Mouse (Mus musculus) kidney, embryonic 16.5 days (tissue): ENCODE measurements around the gene Rnf149. TPM values are rescaled to one million over a fixed set of nuclear protein-coding genes. Genes with fewer than 3 reads are reported as not detected.

Experiments used
- ATAC-seq: fragments of 200-750 bp; cut with Nextera tagmentation; 2 replicates; pipeline ENCODE4 v1.8.0; 2017; ENCODE audit warnings: moderate TSS enrichment; ENCODE audit not compliant: low FRiP score, low TSS enrichment
- H3K27ac ChIP-seq: fragments of 300-500 bp; sonication (generic); 2 replicates; pipeline ENCODE4 v1.5.1; 2014; ENCODE audit warnings: low read length
- H3K27me3 ChIP-seq: fragments of 300-500 bp; sonication (generic); 2 replicates; pipeline ENCODE4 v1.6.1; 2014; ENCODE audit warnings: low read length, control low read depth, mixed read lengths; ENCODE audit not compliant: insufficient read depth
- H3K36me3 ChIP-seq: fragments of 300-500 bp; sonication (generic); 2 replicates; pipeline ENCODE4 v1.6.1; 2014; ENCODE audit warnings: low read length, control low read depth, mixed read lengths; ENCODE audit not compliant: insufficient read depth
- H3K4me1 ChIP-seq: fragments of 300-500 bp; sonication (generic); 2 replicates; pipeline ENCODE4 v1.6.1; 2014; ENCODE audit warnings: low read length, control low read depth, mixed read lengths; ENCODE audit not compliant: insufficient read depth
- H3K4me2 ChIP-seq: fragments of 300-500 bp; sonication (generic); replicated peaks from 2 replicates; pipeline ENCODE4 v1.6.1; 2014; ENCODE audit warnings: low read depth, low read length
- H3K4me3 ChIP-seq: fragments of 300-500 bp; sonication (generic); 2 replicates; pipeline ENCODE4 v1.5.1; 2014; ENCODE audit warnings: mild to moderate bottlenecking, low read length
- H3K9ac ChIP-seq: fragments of 300-500 bp; sonication (generic); replicated peaks from 2 replicates; pipeline ENCODE4 v1.6.1; 2014; ENCODE audit warnings: low read length
- H3K9me3 ChIP-seq: fragments of 300-500 bp; sonication (generic); 2 replicates; pipeline ENCODE4 v1.6.1; 2016; ENCODE audit warnings: low read length, control low read depth
- WGBS: fragments of 180-500 bp; shearing (Covaris S2); extraction: QIAGEN DNeasy Blood & Tissue Kit; methylation state at CpG from one replicate; pipeline ENCODE4 v1.1.7; 2014; 5-methylcytosine and 5-hydroxymethylcytosine counted together
- polyA plus RNA-seq: library from polyadenylated mRNA; unstranded; fragments of >200 nt; fragmentation: Nextera tagmentation; extraction: Ambion mirVana; gene quantifications from 2 replicates; pipeline ENCODE4 v1.2.1, GENCODE M21; 2015

Rnf149 gene
- polyA plus RNA-seq, 1 experiment from 2014 or later: 32.6 TPM

GRCm38 (mm10) chr1:39581215-39581614, 4.0 kb upstream of the Rnf149 start:
- no peaks in the 10 kb centered on the region for H3K27me3 ChIP-seq
- no peak overlapping the region for H3K4me3 ChIP-seq
- H3K9ac ChIP-seq: no peak overlapping the region
- H3K4me1 ChIP-seq: peaks cover 8% of the 10 kb centered on the region
- 79% methylated on average over 2 of the region's 3 CpGs for WGBS
- no peak overlapping the region for H3K27ac ChIP-seq
- no peak for ATAC-seq
- no peak overlapping the region for H3K4me2 ChIP-seq
- no peaks in the 10 kb centered on the region for H3K9me3 ChIP-seq
- no peaks in the 10 kb centered on the region for H3K36me3 ChIP-seq

- no peak overlapping the region for H3K4me2 ChIP-seq
- no peak overlapping the region for H3K9ac ChIP-seq
- H3K27ac ChIP-seq: no peak overlapping the region
- no peaks in the 10 kb centered on the region for H3K36me3 ChIP-seq
- no peaks in the 10 kb centered on the region for H3K9me3 ChIP-seq
- no peak overlapping the region for H3K4me3 ChIP-seq
- ATAC-seq: no peak
- peaks cover 23% of the 10 kb centered on the region for H3K4me1 ChIP-seq
- no peaks in the 10 kb centered on the region for H3K27me3 ChIP-seq
- WGBS: 79% methylated on average over 6 of the region's 6 CpGs
Measured at GRCm38 (mm10) chr1:39579139-39579538, 1.9 kb upstream of the Rnf149 start.

GRCm38 (mm10) chr1:39578446-39578845, 1.2 kb upstream of the Rnf149 start:
- no peak for ATAC-seq
- H3K4me3 ChIP-seq: no peak overlapping the region
- no peaks in the 10 kb centered on the region for H3K36me3 ChIP-seq
- H3K27me3 ChIP-seq: no peaks in the 10 kb centered on the region
- H3K9me3 ChIP-seq: no peaks in the 10 kb centered on the region
- no peak overlapping the region for H3K9ac ChIP-seq
- WGBS: 77% methylated on average over 5 of the region's 5 CpGs
- H3K4me1 ChIP-seq: peaks cover 29% of the 10 kb centered on the region
- H3K27ac ChIP-seq: no peak overlapping the region
- no peak overlapping the region for H3K4me2 ChIP-seq

- Histone ChIP-seq H3K9ac (peak overlapping the region; percentile 97), H3K9me3 (no peaks in the 10 kb centered on the region), H3K4me2 (peak overlapping the region; percentile 67), H3K27me3 (no peaks in the 10 kb centered on the region), H3K4me1 (peaks cover 41% of the 10 kb centered on the region), H3K36me3 (no peaks in the 10 kb centered on the region), H3K27ac (peak overlapping the region; percentile 99), H3K4me3 (peak overlapping the region; percentile 94)
- peak; percentile 69 for ATAC-seq
- WGBS: under 1% methylated on average over 87 of the region's 88 CpGs
Measured at GRCm38 (mm10) chr1:39576431-39577243, 568 bp downstream of the Rnf149 start.

- WGBS: 7% methylated on average over 8 of the region's 8 CpGs
- ATAC-seq: no peak
- H3K9ac ChIP-seq: peak overlapping the region; percentile 97
Measured at GRCm38 (mm10) chr1:39575778-39576375, 1.3 kb downstream of the Rnf149 start.

GRCm38 (mm10) chr1:39573890-39574289, 3.3 kb downstream of the Rnf149 start:
- Histone ChIP-seq H3K9ac (no peak overlapping the region), H3K4me2 (no peak overlapping the region), H3K27ac (no peak overlapping the region), H3K4me3 (no peak overlapping the region), H3K4me1 (peaks cover 46% of the 10 kb centered on the region), H3K36me3 (no peaks in the 10 kb centered on the region), H3K27me3 (no peaks in the 10 kb centered on the region), H3K9me3 (no peaks in the 10 kb centered on the region)
- ATAC-seq: no peak
- WGBS: 70% methylated on average over 7 of the region's 7 CpGs

More at GRCm38 (mm10) chr1:39575778-39576375, 1.3 kb downstream of the Rnf149 start:
- Histone ChIP-seq H3K27me3 (no peaks in the 10 kb centered on the region), H3K4me1 (peaks cover 46% of the 10 kb centered on the region), H3K4me2 (peak overlapping the region; percentile 67), H3K9me3 (no peaks in the 10 kb centered on the region), H3K4me3 (peak overlapping the region; percentile 94), H3K36me3 (no peaks in the 10 kb centered on the region), H3K27ac (peak overlapping the region; percentile 99; the same call in 1 of the 2 replicates)

GRCm38 (mm10) chr1:39571653-39572052, 5.6 kb downstream of the Rnf149 start:
- Histone ChIP-seq H3K27me3 (no peaks in the 10 kb centered on the region), H3K36me3 (no peaks in the 10 kb centered on the region), H3K9me3 (no peaks in the 10 kb centered on the region), H3K4me1 (peaks cover 38% of the 10 kb centered on the region), H3K4me2 (no peak overlapping the region), H3K27ac (no peak overlapping the region), H3K4me3 (no peak overlapping the region), H3K9ac (no peak overlapping the region)
- no peak for ATAC-seq
- WGBS: 34% methylated on average over 6 of the region's 6 CpGs

- no peak for ATAC-seq
- Histone ChIP-seq H3K36me3 (peaks cover 2% of the 10 kb centered on the region; the same call in 1 of the 2 replicates), H3K4me1 (peaks cover 15% of the 10 kb centered on the region), H3K27ac (no peak overlapping the region), H3K4me2 (no peak overlapping the region), H3K27me3 (no peaks in the 10 kb centered on the region), H3K9me3 (no peaks in the 10 kb centered on the region), H3K9ac (no peak overlapping the region), H3K4me3 (no peak overlapping the region)
Measured at GRCm38 (mm10) chr1:39568079-39568478, 9.1 kb downstream of the Rnf149 start.

- Histone ChIP-seq H3K4me2 (no peak overlapping the region), H3K27ac (no peak overlapping the region), H3K4me1 (no peaks in the 10 kb centered on the region), H3K4me3 (no peak overlapping the region), H3K27me3 (no peaks in the 10 kb centered on the region), H3K36me3 (peaks cover 11% of the 10 kb centered on the region; the same call in 1 of the 2 replicates), H3K9me3 (no peaks in the 10 kb centered on the region), H3K9ac (no peak overlapping the region)
- WGBS: 60% methylated on average over 3 of the region's 3 CpGs
- no peak for ATAC-seq
Measured at GRCm38 (mm10) chr1:39564603-39565002, 12.6 kb downstream of the Rnf149 start.

GRCm38 (mm10) chr1:39563161-39563560, 14.0 kb downstream of the Rnf149 start:
- WGBS: 79% methylated on average over 7 of the region's 7 CpGs
- Histone ChIP-seq H3K4me2 (no peak overlapping the region), H3K27ac (no peak overlapping the region), H3K4me3 (no peak overlapping the region), H3K27me3 (no peaks in the 10 kb centered on the region), H3K4me1 (no peaks in the 10 kb centered on the region), H3K36me3 (peaks cover 17% of the 10 kb centered on the region; the same call in 1 of the 2 replicates), H3K9me3 (no peaks in the 10 kb centered on the region), H3K9ac (no peak overlapping the region)
- ATAC-seq: no peak
